Mouse (Mus musculus) cerebellum, adult 2 months (tissue): ENCODE results near the gene Tcf21.

Experiments used
- CTCF ChIP-seq: fragments of 200-500 bp; IDR thresholded peaks from 2 replicates; pipeline ENCODE4 v1.5.1; 2011; ENCODE audit warnings: low read depth, mild to moderate bottlenecking, control low read depth, low read length, moderate library complexity, borderline replicate concordance; ENCODE audit not compliant: insufficient read depth
- POLR2A ChIP-seq: fragments of 200-500 bp; IDR thresholded peaks from 2 replicates; pipeline ENCODE4 v1.6.1; 2011; ENCODE audit warnings: low read length, control low read depth, borderline replicate concordance; ENCODE audit not compliant: insufficient read depth

DNA sequence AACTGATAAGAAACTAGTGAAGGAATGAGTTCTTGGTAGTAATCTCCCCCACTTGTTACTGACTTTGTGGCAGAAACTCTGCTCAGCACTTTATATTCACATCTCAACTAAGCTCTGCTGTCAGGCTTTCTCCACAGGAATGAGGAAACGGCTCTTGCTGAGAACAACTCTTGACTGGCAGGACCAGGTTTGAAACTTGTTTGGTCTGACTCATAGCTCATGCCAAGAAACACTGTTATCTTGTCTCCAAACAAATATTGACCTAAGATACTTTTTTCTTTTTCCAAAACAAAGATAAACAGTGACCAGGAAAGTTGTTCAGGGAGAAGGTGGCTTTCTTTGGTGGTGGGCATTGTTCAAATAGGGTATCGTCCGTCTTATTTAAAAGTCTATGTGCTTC, 45.3 kb downstream of the Tcf21 start:
- TF ChIP-seq CTCF (no peak), POLR2A (no peak)
